Mouse (Mus musculus) left cerebral cortex, adult 9 months (tissue): ENCODE data around the gene Smndc1.

Experiments
- DNase-seq, 2 experiments: peaks; one replicate each; pipeline ENCODE4 v3.0.0; 2022; ENCODE audit warnings: low spot score in 2 of 2

Gene Smndc1

GRCm38 (mm10) chr19:53345766-53346165 is 44.6 kb downstream of the Smndc1 start:
- DNase-seq: no peak

- DNase-seq: no peak
These were observed 46.3 kb downstream of the Smndc1 start for GRCm38 (mm10) chr19:53344062-53344461.

- DNase-seq: no peak
These were observed 47.0 kb downstream of the Smndc1 start for GRCm38 (mm10) chr19:53343174-53343881.

- no peak for DNase-seq
These were observed 50.0 kb downstream of the Smndc1 start for GRCm38 (mm10) chr19:53340423-53340822.

GRCm38 (mm10) chr19:53335241-53335640 is 55.1 kb downstream of the Smndc1 start:
- DNase-seq: no peak

GRCm38 (mm10) chr19:53333730-53334129 is 56.6 kb downstream of the Smndc1 start:
- no peak for DNase-seq

GRCm38 (mm10) chr19:53331882-53332500 is 58.4 kb downstream of the Smndc1 start:
- no peak for DNase-seq

GRCm38 (mm10) chr19:53329992-53330381 is 60.4 kb downstream of the Smndc1 start:
- peak; percentile 62 to 69 for DNase-seq
